Mouse (Mus musculus) testis, adult 2 months (tissue): ENCODE measurements around the gene E4f1. TPM values are rescaled to one million over a fixed set of nuclear protein-coding genes. Genes with fewer than 3 reads are reported as not detected.

ENCODE experiments used
- H3K27ac ChIP-seq: fragments of 200-500 bp; 2 replicates; pipeline ENCODE4 v1.5.1; 2012; ENCODE audit warnings: low read depth, low read length; ENCODE audit not compliant: control insufficient read depth, insufficient read depth
- H3K27me3 ChIP-seq: fragments of 200-500 bp; 2 replicates; pipeline ENCODE4 v1.6.1; 2012; ENCODE audit warnings: mild to moderate bottlenecking, low read length, moderate library complexity; ENCODE audit not compliant: control insufficient read depth, insufficient read depth
- H3K36me3 ChIP-seq: fragments of 200-500 bp; 2 replicates; pipeline ENCODE4 v1.6.1; 2012; ENCODE audit warnings: mild to moderate bottlenecking, low read length; ENCODE audit not compliant: control insufficient read depth, insufficient read depth
- H3K4me1 ChIP-seq: fragments of 200-500 bp; 2 replicates; pipeline ENCODE4 v1.6.1; 2012; ENCODE audit warnings: low read length; ENCODE audit not compliant: control insufficient read depth, insufficient read depth
- H3K4me3 ChIP-seq: fragments of 200-500 bp; 2 replicates; pipeline ENCODE4 v1.5.1; 2012; ENCODE audit warnings: low read depth, mild to moderate bottlenecking, low read length, moderate library complexity, mixed read lengths; ENCODE audit not compliant: control insufficient read depth
- CTCF ChIP-seq: fragments of 200-500 bp; IDR thresholded peaks from 2 replicates; pipeline ENCODE4 v1.5.1; 2012; ENCODE audit warnings: low read depth, mild to moderate bottlenecking, inconsistent platforms, low read length, moderate library complexity; ENCODE audit not compliant: control insufficient read depth, insufficient read depth, insufficient replicate concordance
- POLR2A ChIP-seq: fragments of 200-500 bp; IDR thresholded peaks from 2 replicates; pipeline ENCODE4 v1.6.1; 2012; ENCODE audit warnings: low read depth, mild to moderate bottlenecking, inconsistent platforms, low read length, moderate library complexity; ENCODE audit not compliant: control insufficient read depth
- polyA plus RNA-seq: library from polyadenylated mRNA; depleted of rRNA; stranded (reverse); fragments of >200 nt; gene quantifications from 2 replicates; pipeline ENCODE4 v1.2.3, GENCODE M21; 2012

Gene E4f1
- polyA plus RNA-seq, 1 experiment, result 69.3 TPM

DNA sequence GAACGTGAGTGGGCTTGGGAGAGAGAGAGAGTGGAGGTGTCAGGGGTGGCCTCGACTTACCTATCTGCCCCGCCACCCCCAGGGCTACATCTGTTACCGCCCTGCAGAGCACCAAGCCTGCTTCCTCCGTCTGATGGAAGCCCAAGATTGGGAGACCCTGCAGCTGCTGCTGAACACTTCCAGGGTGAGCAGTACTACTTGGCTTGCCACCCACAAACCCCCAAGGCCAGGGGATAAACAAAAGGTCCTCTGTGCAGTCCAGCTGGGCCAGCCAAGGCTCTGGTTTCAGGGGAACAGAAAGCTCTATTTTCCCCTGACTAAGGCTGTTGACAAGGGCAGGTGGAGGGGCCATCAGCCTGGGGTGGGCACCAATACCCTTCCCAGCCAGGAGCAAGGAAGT lies 4.4 kb upstream of the E4f1 start:
- H3K36me3 ChIP-seq, result peaks cover 2% of the 10 kb centered on the region
- H3K4me1 ChIP-seq, result peaks cover 25% of the 10 kb centered on the region
- no peaks in the 10 kb centered on the region for H3K27me3 ChIP-seq
- TF ChIP-seq CTCF (no peak), POLR2A (no peak)
- H3K27ac ChIP-seq, result peak overlapping the region; percentile 44
- H3K4me3 ChIP-seq, result no peak overlapping the region

DNA sequence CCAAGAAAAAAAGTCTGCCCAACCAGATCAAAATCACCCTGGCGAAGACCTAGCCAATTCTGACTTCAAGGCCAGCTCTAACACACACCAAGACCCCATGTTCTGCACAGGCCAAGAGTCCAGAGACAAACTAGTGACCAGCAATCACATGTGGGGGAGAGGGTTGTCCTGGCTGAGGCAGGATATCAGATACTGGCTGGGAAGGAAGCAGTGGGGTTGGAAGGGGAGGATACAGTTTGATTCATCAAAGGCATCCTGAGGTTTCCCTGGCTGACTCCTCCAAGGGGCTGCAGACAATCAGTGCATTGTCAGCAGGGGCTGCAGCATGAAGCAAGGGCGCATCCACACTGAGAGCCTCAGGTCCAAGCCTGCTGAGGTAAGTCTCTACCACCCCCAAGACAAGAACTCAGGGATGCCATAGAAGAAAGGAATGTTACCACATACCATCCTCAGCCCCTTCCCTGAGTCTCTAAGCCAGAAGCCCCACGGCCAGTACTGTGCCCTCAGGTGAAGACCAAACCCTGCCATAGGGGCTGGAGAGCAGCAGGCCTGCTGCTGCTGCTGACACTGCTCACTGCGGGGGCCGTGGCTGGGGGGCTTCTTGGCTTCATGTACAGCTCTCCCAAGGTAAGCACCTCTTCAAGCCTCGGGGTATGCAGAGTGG lies 3.6 kb upstream of the E4f1 start, which contains the start of gene Bricd5:
TSS of gene Bricd5 (plus strand) at position 273 of the 664 bp plus-strand sequence.
- peak within 1 kb of the TSS; percentile 57 for H3K4me3 ChIP-seq
- H3K27ac ChIP-seq, result peak within 1 kb of the TSS; percentile 67
- peaks cover 2% of the 10 kb centered on the region for H3K36me3 ChIP-seq
- TF ChIP-seq POLR2A (peak; percentile 34; the same call in 1 of the 2 replicates), CTCF (no peak)
- peaks cover 25% of the 10 kb centered on the region for H3K4me1 ChIP-seq
- no peaks in the 10 kb centered on the region for H3K27me3 ChIP-seq

DNA sequence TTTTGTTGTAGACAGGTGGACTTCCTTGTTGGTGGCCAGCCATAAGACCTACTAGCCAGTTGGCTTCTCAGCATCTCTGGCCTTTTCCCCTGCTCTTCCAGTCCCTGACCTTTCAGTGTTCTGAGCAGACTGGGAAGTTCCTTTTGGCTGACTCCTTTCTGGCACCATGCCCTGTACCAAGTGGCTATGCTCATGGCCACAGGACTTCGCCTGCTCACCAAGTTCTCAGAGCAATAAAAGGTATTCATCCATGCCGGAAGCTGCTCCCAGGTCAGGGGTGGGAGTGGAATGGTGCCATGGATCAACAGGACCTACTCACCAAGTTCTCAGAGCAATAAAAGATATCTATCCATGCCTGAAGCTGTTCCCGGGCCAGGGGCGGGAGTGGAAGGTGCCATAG lies 2.4 kb upstream of the E4f1 start:
- H3K27ac ChIP-seq, result peak overlapping the region; percentile 67
- peak; percentile 28; the same call in 1 of the 2 replicates for TF ChIP-seq POLR2A
- no peak for TF ChIP-seq CTCF
- peaks cover 2% of the 10 kb centered on the region for H3K36me3 ChIP-seq
- peaks cover 19% of the 10 kb centered on the region for H3K4me1 ChIP-seq
- H3K27me3 ChIP-seq, result no peaks in the 10 kb centered on the region
- H3K4me3 ChIP-seq, result peak overlapping the region; percentile 57

DNA sequence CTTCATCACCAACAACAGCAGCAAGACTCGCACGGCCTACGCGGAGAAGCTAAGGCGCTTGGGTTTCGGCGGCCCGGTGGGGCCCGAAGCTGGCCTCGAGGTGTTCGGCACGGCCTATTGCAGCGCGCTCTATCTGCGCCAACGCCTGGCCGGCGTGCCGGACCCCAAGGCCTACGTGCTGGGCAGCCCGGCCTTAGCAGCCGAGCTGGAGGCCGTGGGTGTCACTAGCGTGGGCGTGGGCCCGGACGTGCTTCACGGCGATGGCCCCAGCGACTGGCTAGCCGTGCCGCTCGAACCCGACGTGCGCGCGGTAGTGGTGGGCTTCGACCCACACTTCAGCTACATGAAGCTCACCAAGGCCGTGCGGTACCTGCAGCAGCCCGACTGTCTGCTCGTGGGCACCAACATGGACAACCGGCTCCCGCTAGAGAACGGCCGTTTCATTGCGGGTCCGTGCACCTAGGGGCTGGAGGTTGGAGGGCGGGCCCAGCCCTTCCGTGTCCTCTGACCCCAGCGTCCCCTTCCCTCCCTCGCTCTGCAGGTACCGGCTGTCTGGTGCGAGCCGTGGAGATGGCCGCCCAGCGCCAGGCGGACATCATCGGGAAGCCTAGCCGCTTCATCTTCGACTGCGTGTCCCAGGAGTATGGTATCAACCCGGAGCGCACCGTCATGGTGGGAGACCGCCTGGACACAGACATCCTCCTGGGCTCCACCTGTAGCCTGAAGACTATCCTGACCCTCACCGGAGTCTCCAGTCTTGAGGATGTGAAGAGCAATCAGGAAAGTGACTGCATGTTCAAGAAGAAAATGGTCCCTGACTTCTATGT lies 801 bp upstream of the E4f1 start:
- H3K27ac ChIP-seq, result peak overlapping the region; percentile 97
- TF ChIP-seq POLR2A (peak; percentile 39), CTCF (no peak)
- H3K4me1 ChIP-seq, result peaks cover 17% of the 10 kb centered on the region
- peaks cover 2% of the 10 kb centered on the region for H3K36me3 ChIP-seq
- H3K27me3 ChIP-seq, result no peaks in the 10 kb centered on the region
- H3K4me3 ChIP-seq, result peak overlapping the region; percentile 95

DNA sequence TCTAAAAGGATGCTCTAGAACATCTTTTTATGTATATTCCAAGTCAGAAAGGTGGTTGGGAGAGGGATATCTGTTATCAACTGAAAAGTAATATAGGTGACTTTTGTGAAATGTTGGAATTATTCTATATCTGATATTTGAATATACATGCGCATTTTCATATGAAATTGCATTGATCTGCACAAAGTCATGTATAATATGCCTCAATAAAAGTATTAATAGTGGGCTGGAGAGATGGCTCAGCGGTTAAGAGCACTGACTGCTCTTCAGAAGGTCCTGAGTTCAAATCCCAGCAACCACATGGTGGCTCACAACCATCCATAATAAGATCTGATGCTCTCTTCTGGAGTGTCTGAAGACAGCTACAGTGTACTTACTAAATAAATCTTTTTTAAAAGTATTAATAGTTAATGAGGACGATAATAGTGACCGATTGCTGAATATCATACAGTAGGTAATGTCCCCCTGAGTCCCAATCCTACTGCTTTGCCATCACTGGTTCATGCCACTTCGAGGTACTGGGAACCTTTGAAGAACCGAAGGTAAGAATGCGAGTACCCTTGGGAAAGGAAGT lies 690 bp downstream of the E4f1 start:
- H3K27me3 ChIP-seq, result no peaks in the 10 kb centered on the region
- TF ChIP-seq POLR2A (no peak), CTCF (no peak)
- peaks cover 16% of the 10 kb centered on the region for H3K4me1 ChIP-seq
- H3K36me3 ChIP-seq, result peaks cover 2% of the 10 kb centered on the region
- H3K27ac ChIP-seq, result peak overlapping the region; percentile 86
- H3K4me3 ChIP-seq, result peak overlapping the region; percentile 95

DNA sequence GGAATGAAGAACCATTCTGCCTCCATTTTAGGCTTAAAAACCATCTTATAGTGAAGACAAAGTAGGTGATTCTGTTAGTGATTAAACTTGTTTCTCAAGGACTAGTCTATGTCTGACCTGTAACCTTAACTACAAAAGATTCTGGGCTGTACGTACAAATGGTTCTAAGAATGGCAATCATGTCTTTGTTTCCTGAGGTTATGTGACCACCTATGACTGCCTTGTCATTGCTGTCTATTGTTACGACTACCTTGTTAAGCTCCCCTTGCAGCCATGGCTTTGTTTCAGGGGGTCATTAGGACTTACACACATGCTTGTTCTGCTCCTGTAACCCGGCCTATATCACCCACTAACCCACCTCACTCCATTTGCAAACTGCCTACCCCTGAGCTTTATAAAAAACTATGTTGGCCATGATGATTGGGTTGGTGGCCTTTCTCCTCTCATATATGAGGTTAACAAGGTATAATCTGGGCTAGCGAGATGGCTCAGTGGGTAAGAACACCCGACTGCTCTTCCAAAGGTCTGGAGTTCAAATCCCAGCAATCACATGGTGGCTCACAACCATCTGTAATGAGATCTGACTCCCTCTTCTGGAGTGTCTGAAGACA lies 1.4 kb downstream of the E4f1 start:
- H3K27ac ChIP-seq, result no peak overlapping the region
- peaks cover 2% of the 10 kb centered on the region for H3K36me3 ChIP-seq
- TF ChIP-seq CTCF (no peak), POLR2A (no peak)
- no peaks in the 10 kb centered on the region for H3K27me3 ChIP-seq
- peak overlapping the region; percentile 54; the same call in 1 of the 2 replicates for H3K4me3 ChIP-seq
- H3K4me1 ChIP-seq, result peaks cover 10% of the 10 kb centered on the region

DNA sequence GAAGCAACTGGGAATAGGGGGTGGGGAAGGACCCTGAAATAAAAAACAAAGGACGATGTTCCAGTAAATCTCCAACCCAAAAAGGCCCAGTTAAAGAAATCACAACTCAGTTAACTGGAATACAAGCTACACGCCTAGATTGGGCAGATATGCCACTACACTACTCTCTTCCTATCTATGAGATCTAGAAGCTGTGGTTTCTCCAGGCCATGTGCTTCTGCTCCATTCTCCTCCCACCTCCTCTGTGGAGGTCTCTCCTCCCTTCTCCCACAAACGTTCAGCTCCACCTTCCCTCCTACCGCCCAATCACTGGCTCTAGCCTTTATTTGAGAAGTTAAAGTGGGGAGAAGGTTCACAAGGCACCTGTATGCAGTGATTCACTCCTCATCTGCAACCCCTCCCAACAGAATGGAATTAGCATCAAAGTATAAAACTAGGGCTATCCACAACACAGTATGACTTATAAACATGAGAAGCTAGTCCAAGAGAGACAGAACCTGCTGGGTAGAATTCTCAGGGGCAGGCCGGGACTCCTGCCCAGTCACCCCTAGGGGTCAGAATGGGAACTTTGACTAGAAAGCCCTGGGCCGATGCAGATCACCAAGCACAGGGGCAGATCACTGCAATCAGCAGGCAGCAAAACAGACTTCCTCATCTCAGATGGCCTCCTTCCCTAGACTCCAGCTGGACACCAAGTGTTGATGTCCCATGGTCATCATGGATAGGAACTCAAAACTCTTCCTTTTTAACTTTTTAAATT lies 6.6 kb downstream of the E4f1 start:
- no peak for TF ChIP-seq POLR2A
- TF ChIP-seq CTCF, result no peak
- H3K27me3 ChIP-seq, result no peaks in the 10 kb centered on the region
- H3K27ac ChIP-seq, result no peak overlapping the region
- H3K4me3 ChIP-seq, result no peak overlapping the region
- H3K36me3 ChIP-seq, result no peaks in the 10 kb centered on the region
- no peaks in the 10 kb centered on the region for H3K4me1 ChIP-seq
